Comparison of ENCODE assay signal across 8 mouse cellular contexts in the genomic region with DNA sequence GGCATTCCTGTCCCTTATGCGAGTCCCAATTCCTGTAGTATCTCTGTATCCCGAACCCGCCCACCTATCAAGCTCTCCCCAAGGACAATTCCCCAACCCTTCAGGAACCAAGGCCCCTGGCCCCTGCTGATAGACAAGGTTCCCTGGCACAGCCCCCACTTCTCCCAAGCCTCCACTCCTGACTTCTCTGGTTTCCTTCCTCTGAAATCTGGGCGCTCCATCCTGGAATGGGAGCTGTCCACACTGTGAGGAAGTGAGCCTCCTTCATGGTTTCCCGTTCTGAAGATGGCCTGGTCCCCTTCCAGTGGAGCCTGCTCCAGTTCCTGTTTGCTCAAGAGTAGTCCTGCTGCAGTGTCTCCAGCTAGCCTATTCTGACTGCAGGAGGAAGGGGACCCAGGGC. TPM values are rescaled to one million over a fixed set of nuclear protein-coding genes. Genes with fewer than 3 reads are reported as not detected.
A peak's percentile ranks its signal among the peaks of the same experiment; 100 is the strongest.
DNase-seq lines count a peak whose midpoint lies in the region; ATAC-seq and TF ChIP-seq lines count a peak whose summit lies in the region.

No protein-coding gene starts in this region.

- no peak for TF ChIP-seq CTCF in CH12.LX (conservative IDR thresholded peaks at IDR 0.05 in 1 of 2, IDR thresholded peaks at IDR 0.05 in 1 of 2; ENCODE audit: low read depth in 2 of 2, low read length in 2 of 2)

- intact Hi-C loops in heart, postnatal 36 days (cut with DNase I): loop anchor here (5.0 kb wide), 1 partner anchor 52 kb away; no protein-coding TSS in a partner anchor

- no peak for TF ChIP-seq EP300 in CH12.LX (IDR thresholded peaks at IDR 0.05; ENCODE audit: low read length)

- peaks cover 46 to 73% of the 10 kb centered on the region in 2 experiments for H3K36me3 ChIP-seq in CH12.LX (replicated peaks in 1 of 2; ENCODE audit: control insufficient read depth in 1 of 2, insufficient read depth in 1 of 2, low read length in 1 of 2)
- H3K36me3 ChIP-seq in embryonic facial prominence, embryonic 12.5 days: peaks cover 60% of the 10 kb centered on the region
- H3K36me3 ChIP-seq in limb, embryonic 13.5 days: peaks cover 72% of the 10 kb centered on the region
- peaks cover 69% of the 10 kb centered on the region for H3K36me3 ChIP-seq in midbrain, embryonic 14.5 days (ENCODE audit: control insufficient read depth, insufficient read depth, low read length)

- H3K4me3 ChIP-seq in CH12.LX (replicated peaks in 1 of 3; ENCODE audit: low read depth in 2 of 3, low read length in 2 of 3, poor library complexity in 1 of 3): peak overlapping the region; percentile 77 to 96 (median 77)
- peak overlapping the region; percentile 79 for H3K4me3 ChIP-seq in embryonic facial prominence, embryonic 12.5 days
- peak overlapping the region; percentile 81 for H3K4me3 ChIP-seq in limb, embryonic 13.5 days
- peak overlapping the region; percentile 85 for H3K4me3 ChIP-seq in midbrain, embryonic 14.5 days (replicated peaks; ENCODE audit: low read depth, low read length)

- no peak for TF ChIP-seq POLR2A in CH12.LX (IDR thresholded peaks at IDR 0.05; ENCODE audit: low read depth, low read length)

- no peaks in the 10 kb centered on the region for H3K79me2 ChIP-seq in CH12.LX (replicated peaks; ENCODE audit: control insufficient read depth, extremely low read depth, insufficient read depth, poor library complexity, severe bottlenecking)

- dilution Hi-C loops in CH12.LX (cut with MboI; ENCODE audit: extremely low pct_ligation_motif_present, extremely low pct_unique_long_range_greater_than_20kb, low sequenced_read_pairs): no loop called here

- DNase-seq in CH12.LX (ENCODE audit: extremely low read depth): no peak
- DNase-seq in heart, postnatal 36 days: peak; percentile 32 to 44
- DNase-seq in midbrain, embryonic 14.5 days: no peak
- DNase-seq in layer of hippocampus, postnatal 14 days (ENCODE audit: low spot score in 2 of 2): no peak
- no peak for DNase-seq in layer of hippocampus, adult 8-10 months (ENCODE audit: low spot score in 2 of 2)
- DNase-seq in spleen, postnatal 10 days (ENCODE audit: low spot score in 2 of 2): no peak

- H3K9me3 ChIP-seq in CH12.LX (replicated peaks; ENCODE audit: low read length): no peaks in the 10 kb centered on the region
- H3K9me3 ChIP-seq in embryonic facial prominence, embryonic 12.5 days: no peaks in the 10 kb centered on the region
- H3K9me3 ChIP-seq in limb, embryonic 13.5 days: no peaks in the 10 kb centered on the region
- no peaks in the 10 kb centered on the region for H3K9me3 ChIP-seq in midbrain, embryonic 14.5 days (ENCODE audit: control insufficient read depth, low read length)

- 57% methylated on average over 5 of the region's 5 CpGs for WGBS in embryonic facial prominence, embryonic 12.5 days
- 61% methylated on average over 5 of the region's 5 CpGs for WGBS in limb, embryonic 13.5 days
- WGBS in midbrain, embryonic 14.5 days: 70% methylated on average over 5 of the region's 5 CpGs

- H3K4me1 ChIP-seq in CH12.LX (ENCODE audit: control insufficient read depth in 1 of 2, insufficient read depth in 2 of 2): peaks cover 13 to 39% of the 10 kb centered on the region in 2 experiments
- H3K4me1 ChIP-seq in embryonic facial prominence, embryonic 12.5 days: peaks cover 10% of the 10 kb centered on the region
- H3K4me1 ChIP-seq in limb, embryonic 13.5 days: peaks cover 14% of the 10 kb centered on the region
- peaks cover 8% of the 10 kb centered on the region for H3K4me1 ChIP-seq in midbrain, embryonic 14.5 days (ENCODE audit: control insufficient read depth, insufficient read depth, low read length)

- TF ChIP-seq RAD21 in CH12.LX (IDR thresholded peaks at IDR 0.05; ENCODE audit: low read depth, low read length): no peak

- ATAC-seq in embryonic facial prominence, embryonic 12.5 days (ENCODE audit: insufficient number of reproducible peaks, insufficient read depth, low FRiP score, low TSS enrichment): no peak
- ATAC-seq in limb, embryonic 13.5 days (ENCODE audit: low FRiP score, low read depth): no peak
- ATAC-seq in midbrain, embryonic 14.5 days (ENCODE audit: low FRiP score, low TSS enrichment): no peak

- H3K27me3 ChIP-seq in CH12.LX (replicated peaks): no peaks in the 10 kb centered on the region
- H3K27me3 ChIP-seq in embryonic facial prominence, embryonic 12.5 days: no peaks in the 10 kb centered on the region
- no peaks in the 10 kb centered on the region for H3K27me3 ChIP-seq in limb, embryonic 13.5 days
- no peaks in the 10 kb centered on the region for H3K27me3 ChIP-seq in midbrain, embryonic 14.5 days (ENCODE audit: control insufficient read depth, insufficient read depth, low read length)

- peak overlapping the region; percentile 74 for H3K4me2 ChIP-seq in CH12.LX (ENCODE audit: insufficient read depth, low read depth, poor library complexity, severe bottlenecking)
- H3K4me2 ChIP-seq in embryonic facial prominence, embryonic 12.5 days (replicated peaks): peak overlapping the region; percentile 85
- peak overlapping the region; percentile 90 for H3K4me2 ChIP-seq in limb, embryonic 13.5 days (replicated peaks)
- peak overlapping the region; percentile 90 for H3K4me2 ChIP-seq in midbrain, embryonic 14.5 days (ENCODE audit: low read length)

- in situ Hi-C loops in CH12.LX (cut with MboI; ENCODE audit: low pct_ligation_motif_present, low pct_unique_long_range_greater_than_20kb, low sequenced_read_pairs): loop anchor here (10.0 kb wide), 1 partner anchor 54 kb away; no protein-coding TSS in a partner anchor

- peak overlapping the region; percentile 4; the same call in 1 of the 2 replicates for H3K27ac ChIP-seq in CH12.LX (ENCODE audit: insufficient read depth, low read depth)
- H3K27ac ChIP-seq in embryonic facial prominence, embryonic 12.5 days: no peak overlapping the region
- no peak overlapping the region; the same call in 1 of the 2 replicates for H3K27ac ChIP-seq in limb, embryonic 13.5 days
- H3K27ac ChIP-seq in midbrain, embryonic 14.5 days (replicated peaks; ENCODE audit: low read depth, low read length): no peak overlapping the region

- no peak overlapping the region for H3K9ac ChIP-seq in CH12.LX (ENCODE audit: insufficient read depth, low read depth)
- H3K9ac ChIP-seq in embryonic facial prominence, embryonic 12.5 days: peak overlapping the region; percentile 88
- peak overlapping the region; percentile 92 for H3K9ac ChIP-seq in limb, embryonic 13.5 days
- peak overlapping the region; percentile 88 for H3K9ac ChIP-seq in midbrain, embryonic 14.5 days (replicated peaks; ENCODE audit: low read length)

TF ChIP-seq in CH12.LX, 34 proteins besides CTCF, POLR2A, EP300 and RAD21 (continues in another document):
- no peak for TF ChIP-seq ELF1 (IDR thresholded peaks at IDR 0.05; ENCODE audit: low read depth, low read length)
- no peak for TF ChIP-seq SMC3 (IDR thresholded peaks at IDR 0.05; ENCODE audit: low read depth, low read length)
- no peak for TF ChIP-seq MAFK (IDR thresholded peaks at IDR 0.05; ENCODE audit: insufficient replicate concordance, low read length)
- TF ChIP-seq TCF12 (IDR thresholded peaks at IDR 0.05; ENCODE audit: low read depth, low read length): no peak
- TF ChIP-seq USF1 (IDR thresholded peaks at IDR 0.05; ENCODE audit: low read depth, low read length): no peak

RNA-seq across cellular contexts. Expression of gene Nckipsd, which starts 1.0 kb away (rescaled TPM):
- total RNA-seq in CH12.LX (2012; rRNA removed) (4.4 and 6.6 TPM in 2 replicates), CH12.LX (2014; rRNA removed) (5.1 and 6.4 TPM in 2 replicates)
- polyA plus RNA-seq in CH12.LX (2012; ENCODE audit: insufficient read length, low read depth): 11.9 and 13.2 TPM in 2 replicates
- 24.2 and 25.7 TPM in 2 replicates for polyA plus RNA-seq in embryonic facial prominence, embryonic 12.5 days (2016; fragmentation: Nextera tagmentation; extraction: Ambion mirVana)
- total RNA-seq in heart, postnatal 36 days (2021): 1 to 10 TPM; 7.2 to 9.4 TPM
- polyA plus RNA-seq in limb, embryonic 13.5 days (2015; fragmentation: Nextera tagmentation; extraction: Ambion mirVana): 17.2 and 22.5 TPM in 2 replicates
- 24.3 and 27.4 TPM in 2 replicates for polyA plus RNA-seq in midbrain, embryonic 14.5 days (2014; fragmentation: Nextera tagmentation; extraction: Ambion mirVana)
- total RNA-seq in layer of hippocampus, postnatal 14 days (2021): 10 to 100 TPM; 47.2 to 52.3 TPM
- 10 to 100 TPM; 70.0 to 74.4 (median 73.5) TPM for total RNA-seq in layer of hippocampus, adult 8-10 months (2022)

RNA-seq across cellular contexts. Expression of gene Celsr3, which starts 16.9 kb away (rescaled TPM):
- total RNA-seq in CH12.LX (2012; rRNA removed) (0.04 and 0.29 TPM in 2 replicates), CH12.LX (2014; rRNA removed) (not detected in 2 replicates)
- polyA plus RNA-seq in CH12.LX (2012; ENCODE audit: insufficient read length, low read depth): 0.04 TPM in 1 of 2 replicates, not detected in the other
- polyA plus RNA-seq in embryonic facial prominence, embryonic 12.5 days (2016; fragmentation: Nextera tagmentation; extraction: Ambion mirVana): 1.2 and 2.1 TPM in 2 replicates
- under 1 TPM in 1 of 2 experiments, not detected in 1; 0.14 TPM for total RNA-seq in heart, postnatal 36 days (2021)
- 0.09 and 0.13 TPM in 2 replicates for polyA plus RNA-seq in limb, embryonic 13.5 days (2015; fragmentation: Nextera tagmentation; extraction: Ambion mirVana)
- 19.5 and 20.7 TPM in 2 replicates for polyA plus RNA-seq in midbrain, embryonic 14.5 days (2014; fragmentation: Nextera tagmentation; extraction: Ambion mirVana)
- 10 to 100 TPM; 54.2 to 57.1 TPM for total RNA-seq in layer of hippocampus, postnatal 14 days (2021)
- total RNA-seq in layer of hippocampus, adult 8-10 months (2022): 10 to 100 TPM; 52.5 to 77.9 (median 69.6) TPM

RNA-seq across cellular contexts. Expression of gene Ip6k2, which starts 25.6 kb away (rescaled TPM):
- 17.5 and 27.2 TPM in 2 replicates for total RNA-seq in CH12.LX (2012; rRNA removed)
- 22.6 and 23.6 TPM in 2 replicates for total RNA-seq in CH12.LX (2014; rRNA removed)
- polyA plus RNA-seq in CH12.LX (2012; ENCODE audit: insufficient read length, low read depth): 28.4 and 31.4 TPM in 2 replicates
- 145 and 147 TPM in 2 replicates for polyA plus RNA-seq in embryonic facial prominence, embryonic 12.5 days (2016; fragmentation: Nextera tagmentation; extraction: Ambion mirVana)
- 10 to 100 TPM; 21.3 to 23.6 TPM for total RNA-seq in heart, postnatal 36 days (2021)
- 149 and 152 TPM in 2 replicates for polyA plus RNA-seq in limb, embryonic 13.5 days (2015; fragmentation: Nextera tagmentation; extraction: Ambion mirVana)
- 256 and 286 TPM in 2 replicates for polyA plus RNA-seq in midbrain, embryonic 14.5 days (2014; fragmentation: Nextera tagmentation; extraction: Ambion mirVana)
- total RNA-seq in layer of hippocampus, postnatal 14 days (2021): 100 to 1,000 TPM; 201 to 212 TPM
- total RNA-seq in layer of hippocampus, adult 8-10 months (2022): 100 to 1,000 TPM; 195 to 221 (median 213) TPM

RNA-seq across cellular contexts. Expression of gene Slc26a6, which starts 43.9 kb away (rescaled TPM):
- total RNA-seq in CH12.LX (2012; rRNA removed) (5.0 and 5.2 TPM in 2 replicates), CH12.LX (2014; rRNA removed) (3.4 and 5.0 TPM in 2 replicates)
- 8.3 and 10.0 TPM in 2 replicates for polyA plus RNA-seq in CH12.LX (2012; ENCODE audit: insufficient read length, low read depth)
- 20.5 and 22.5 TPM in 2 replicates for polyA plus RNA-seq in embryonic facial prominence, embryonic 12.5 days (2016; fragmentation: Nextera tagmentation; extraction: Ambion mirVana)
- 10 to 100 TPM; 26.8 to 29.2 TPM for total RNA-seq in heart, postnatal 36 days (2021)
- 19.0 and 19.6 TPM in 2 replicates for polyA plus RNA-seq in limb, embryonic 13.5 days (2015; fragmentation: Nextera tagmentation; extraction: Ambion mirVana)
- 16.6 and 18.2 TPM in 2 replicates for polyA plus RNA-seq in midbrain, embryonic 14.5 days (2014; fragmentation: Nextera tagmentation; extraction: Ambion mirVana)
- 10 to 100 TPM; 31.5 to 33.6 TPM for total RNA-seq in layer of hippocampus, postnatal 14 days (2021)
- total RNA-seq in layer of hippocampus, adult 8-10 months (2022): 10 to 100 TPM; 17.0 to 22.2 (median 20.2) TPM

Comparison
In these comparisons a context has a peak if more than half of its experiments do, and no peak if none do; other contexts are left out.
1. DNase-seq: peak in heart, postnatal 36 days (2 of 2); none in CH12.LX (single experiment), midbrain, embryonic 14.5 days (single experiment), layer of hippocampus, postnatal 14 days (0 of 2), layer of hippocampus, adult 8-10 months (0 of 2) and spleen, postnatal 10 days (0 of 2).
2. RNA of gene Nckipsd, which starts 1.0 kb away (total RNA-seq): 70.0 to 74.4 TPM in layer of hippocampus, adult 8-10 months and 47.2 to 52.3 TPM in layer of hippocampus, postnatal 14 days; 7.2 to 9.4 TPM in heart, postnatal 36 days and 4.4 to 6.6 TPM in CH12.LX; every median in the first group is over 4 times any median in the second.
3. RNA of gene Celsr3, which starts 16.9 kb away (total RNA-seq): 52.5 to 77.9 TPM in layer of hippocampus, adult 8-10 months and 54.2 to 57.1 TPM in layer of hippocampus, postnatal 14 days; 0.14 TPM in heart, postnatal 36 days and 0.04 to 0.29 TPM in CH12.LX; every median in the first group is over 10 times any median in the second.
4. RNA of gene Ip6k2, which starts 25.6 kb away (total RNA-seq): 195 to 221 TPM in layer of hippocampus, adult 8-10 months and 201 to 212 TPM in layer of hippocampus, postnatal 14 days; 17.5 to 27.2 TPM in CH12.LX and 21.3 to 23.6 TPM in heart, postnatal 36 days; every median in the first group is over 4 times any median in the second.
5. Peak in every context shown above with its lines, with median percentiles within 50 percentile points of each other: H3K4me2 ChIP-seq and H3K4me3 ChIP-seq.